Mouse (Mus musculus) stomach, postnatal 0 days (tissue): ENCODE results near the gene Atp6v0a1.
A peak's percentile ranks its signal among the peaks of the same experiment; 100 is the strongest.

Experiments used
- CTCF ChIP-seq: IDR thresholded peaks from 2 replicates; pipeline ENCODE4 v1.5.1; 2016; ENCODE audit warnings: antibody characterized with exemption, low read depth, mild to moderate bottlenecking, moderate library complexity
- EP300 ChIP-seq: optimal IDR thresholded peaks from 2 replicates; pipeline ENCODE3; 2016; ENCODE audit warnings: antibody characterized with exemption

DNA sequence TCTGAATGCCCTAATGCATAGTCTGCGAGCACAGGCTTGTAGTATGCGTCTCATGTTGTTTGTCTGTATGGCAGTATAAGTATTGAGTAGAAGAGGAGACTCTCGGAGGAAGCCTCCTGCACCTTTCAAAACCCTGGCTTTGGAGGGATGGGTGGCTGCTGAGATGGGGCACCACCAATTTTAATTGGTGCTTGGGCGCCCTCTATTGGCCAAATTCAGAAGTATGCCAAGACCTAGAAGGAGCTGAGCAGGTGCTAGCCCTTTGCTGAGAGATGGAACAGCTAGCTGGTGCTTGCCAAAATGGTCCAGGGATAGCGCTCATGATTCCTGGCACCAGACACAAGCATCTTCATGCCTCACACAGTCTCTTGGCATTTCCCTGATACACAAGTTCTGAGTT is 48.6 kb downstream of the Atp6v0a1 start:
- peak; percentile 91 for TF ChIP-seq CTCF
- no peak for TF ChIP-seq EP300
